Mouse (Mus musculus): Measurements from ENCODE around the gene Gatad2b.

Gene Gatad2b

DNA sequence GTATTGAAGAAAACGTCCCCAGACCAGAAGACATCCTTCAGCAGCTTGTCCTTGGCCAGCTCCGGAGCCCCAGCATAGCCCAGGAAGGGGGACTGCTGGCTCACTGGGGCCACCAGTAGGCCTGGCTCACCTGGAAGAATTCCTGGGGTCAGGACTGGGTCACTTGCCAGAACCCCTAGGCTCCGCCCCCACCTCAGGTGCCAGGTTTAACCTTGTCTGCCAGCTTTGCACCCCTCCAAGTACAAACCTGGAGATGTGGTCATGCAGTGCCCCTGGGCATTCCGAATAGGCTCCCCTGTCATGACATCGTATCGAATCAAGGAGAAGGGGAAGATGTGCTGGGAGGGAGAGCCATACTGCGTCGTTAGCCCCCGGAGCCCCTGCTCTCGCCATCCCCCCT is 93.8 kb downstream of the Gatad2b start:
- DNase-seq, result no peak

DNA sequence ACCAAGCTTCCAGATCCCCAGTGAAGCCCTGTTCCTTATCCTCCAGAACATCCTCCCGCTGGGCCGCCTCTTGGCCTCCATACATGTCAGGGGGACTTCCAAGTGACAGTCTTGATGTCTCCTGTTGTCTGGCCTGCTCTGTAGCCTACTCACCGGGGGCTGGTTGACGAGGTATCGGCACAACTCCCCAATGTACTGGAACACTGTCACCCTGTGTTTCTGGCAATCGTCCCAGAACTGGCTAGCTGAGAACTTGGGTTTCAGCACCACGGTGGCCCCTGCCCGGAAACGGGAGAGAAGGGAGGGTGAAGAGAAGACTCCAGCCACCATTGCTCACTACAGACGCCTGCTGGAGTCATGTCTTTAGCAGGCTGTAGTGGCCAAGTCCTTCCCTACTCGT is 94.5 kb downstream of the Gatad2b start:
- DNase-seq, result no peak

DNA sequence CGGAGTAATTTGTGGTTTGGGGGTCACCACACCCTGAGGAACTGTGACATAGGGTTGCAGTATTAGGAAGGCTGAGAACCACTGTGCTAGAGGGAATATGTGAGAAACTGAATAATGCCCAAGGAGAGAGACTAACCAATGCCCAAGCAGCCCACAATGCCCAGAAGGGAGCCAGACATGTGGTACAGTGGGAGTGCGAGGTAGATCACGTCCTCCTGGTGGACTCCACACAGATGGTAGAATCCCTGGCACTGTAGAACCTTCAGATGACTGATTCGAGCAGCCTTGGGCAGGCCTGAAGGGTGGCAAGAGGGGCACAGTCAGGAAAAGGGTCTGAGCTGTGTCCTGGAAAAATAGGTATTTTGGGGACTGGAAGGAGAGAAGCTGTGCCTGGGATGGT is 95.2 kb downstream of the Gatad2b start:
- no peak for DNase-seq

DNA sequence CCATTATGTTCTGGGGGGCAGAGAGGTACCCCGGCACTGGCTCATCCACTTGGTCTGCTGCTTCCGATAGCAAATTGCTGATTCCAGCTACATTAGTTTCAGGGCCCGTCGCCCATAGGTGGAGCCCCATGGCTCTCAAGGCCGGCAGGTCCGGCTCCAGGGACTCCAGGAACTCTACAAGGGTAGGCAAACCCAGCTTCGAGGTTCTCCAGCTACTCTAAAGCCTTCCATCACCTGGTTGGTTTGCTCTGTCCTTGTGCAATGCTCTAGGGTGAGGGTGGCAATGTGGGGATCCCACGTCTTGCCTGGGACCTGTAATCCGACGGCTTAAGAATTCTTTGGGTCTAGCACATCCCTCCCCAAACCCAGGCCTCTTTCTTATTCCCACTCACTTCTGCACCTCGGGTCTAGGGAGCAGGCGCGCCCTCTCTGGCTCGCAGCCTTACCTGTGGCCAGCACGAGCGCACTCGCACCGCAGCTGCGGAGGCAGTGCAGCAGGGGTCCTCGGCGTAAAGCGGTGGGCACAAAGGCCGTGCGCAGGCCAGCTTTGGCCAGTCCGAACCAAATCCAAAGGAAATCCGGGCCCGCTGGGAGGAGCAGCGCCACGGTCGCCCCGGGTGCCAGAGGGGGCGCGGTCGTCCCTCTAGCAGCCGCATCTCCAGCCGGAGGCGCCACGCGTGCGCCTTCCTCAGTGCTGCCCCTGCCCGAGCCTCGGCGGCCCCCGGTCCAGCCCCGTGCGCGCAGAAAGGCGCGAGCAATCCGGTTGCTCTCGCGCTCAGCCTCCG is 95.9 kb downstream of the Gatad2b start:
- DNase-seq, result peak; percentile 23

DNA sequence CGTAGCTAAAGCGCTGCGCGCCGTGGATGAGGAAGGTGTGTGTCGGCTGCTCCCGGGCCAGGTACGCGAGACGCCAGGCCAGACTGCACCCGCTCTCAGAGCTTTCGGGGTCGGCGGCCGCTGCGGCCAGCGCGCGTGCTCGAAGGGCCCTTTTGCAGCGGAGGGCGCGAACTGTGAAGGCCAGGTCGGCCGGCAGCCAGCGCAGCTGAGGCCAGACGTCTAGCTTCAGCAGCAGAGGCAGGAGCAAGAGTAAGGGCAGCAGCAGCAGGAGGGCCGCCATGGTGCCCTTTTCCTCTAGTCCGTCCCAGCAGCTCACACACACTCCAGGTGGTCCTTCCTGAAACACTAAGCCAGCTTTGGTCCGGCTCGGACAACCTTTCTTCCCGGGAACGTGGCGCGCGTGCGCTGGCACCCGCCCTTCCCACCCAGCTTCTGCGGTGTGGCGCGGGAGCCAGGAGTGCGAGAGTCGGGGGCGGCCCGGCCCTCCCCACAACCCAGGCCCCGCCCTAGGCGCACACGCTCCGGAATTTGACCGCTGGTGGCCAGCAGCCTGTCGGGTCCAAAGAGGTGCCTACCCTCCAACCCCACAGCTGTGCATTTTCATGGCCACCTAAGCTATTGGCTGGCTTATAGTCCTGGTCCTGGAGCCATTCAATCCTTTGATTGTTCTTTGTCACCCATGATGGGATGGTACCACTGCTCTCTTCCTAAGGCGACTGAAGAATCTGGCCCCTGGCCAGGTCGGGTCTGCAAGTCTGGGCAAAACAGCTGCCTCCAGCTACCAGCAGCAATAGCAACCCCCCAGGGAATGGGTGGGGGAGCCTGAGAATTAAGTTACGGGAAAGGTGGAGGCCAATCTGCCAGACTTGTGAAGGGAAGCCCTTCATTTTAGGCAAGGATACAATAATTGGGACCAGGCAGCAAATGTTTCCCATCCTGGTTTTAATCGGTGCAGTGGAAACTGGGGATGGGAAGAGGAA is 96.8 kb downstream of the Gatad2b start, which contains the start of gene Slc27a3:
Slc27a3 (minus strand) TSS at position 428 of the 980 bp plus-strand sequence.
- DNase-seq, result peak; percentile 30

DNA sequence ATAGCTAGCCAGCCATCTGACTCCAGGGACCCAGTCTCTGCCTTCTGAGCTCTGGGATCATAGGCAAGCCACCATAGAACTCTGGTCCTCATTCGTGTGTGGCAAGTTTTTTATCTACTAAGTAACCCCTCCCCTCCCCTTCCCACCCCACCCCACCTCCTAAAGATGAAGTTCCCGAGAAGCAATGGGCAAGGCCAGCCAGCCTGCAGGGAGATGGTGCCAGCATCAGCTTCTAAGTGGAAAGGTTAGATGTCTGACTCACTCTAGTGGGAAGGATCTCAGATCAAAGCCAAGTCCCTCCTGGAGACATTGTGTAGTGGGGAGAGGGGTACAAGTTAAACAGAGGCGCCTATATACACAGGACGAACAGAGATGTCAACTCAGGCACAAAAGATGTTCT is 98.0 kb downstream of the Gatad2b start:
- no peak for DNase-seq

DNA sequence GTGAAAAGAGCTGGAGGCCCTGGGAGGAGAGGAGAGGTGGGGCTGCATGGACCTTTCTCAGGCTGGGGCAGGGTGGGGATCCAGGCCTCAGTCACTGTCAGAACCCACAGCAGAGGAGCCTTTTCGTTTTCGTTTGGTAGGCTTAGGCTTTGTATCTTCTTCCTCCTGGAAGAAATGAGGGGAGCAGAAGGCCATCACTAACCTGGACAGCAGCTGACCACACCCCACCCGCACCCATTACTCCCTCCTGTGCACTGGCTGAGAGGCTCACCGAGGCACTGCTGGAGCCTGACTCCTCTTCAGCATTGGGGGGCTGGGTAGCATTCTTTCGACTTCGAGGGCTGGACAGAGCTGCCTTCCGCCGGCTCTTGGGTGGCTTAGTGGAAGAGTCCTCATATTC is 99.0 kb downstream of the Gatad2b start:
- no peak for DNase-seq

DNA sequence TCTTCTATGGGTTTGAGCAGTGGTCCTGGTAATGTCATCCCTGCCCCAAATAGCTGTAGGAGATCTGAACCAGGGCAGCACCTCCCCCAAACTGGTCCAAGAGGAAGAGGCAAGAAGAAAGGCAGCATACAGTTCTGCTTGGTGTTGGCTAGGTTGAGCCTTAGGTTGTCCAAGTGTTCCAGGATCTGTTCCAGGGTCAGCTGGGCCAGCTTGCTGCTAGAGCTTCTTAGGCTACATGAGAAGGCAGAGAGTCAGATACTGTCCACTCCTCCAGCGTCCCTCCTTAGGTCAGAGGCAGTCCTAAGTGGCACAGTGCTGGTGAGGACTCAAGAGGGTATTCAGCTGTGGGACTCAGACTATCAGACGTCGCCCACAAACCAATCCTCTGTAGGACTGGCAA is 99.7 kb downstream of the Gatad2b start:
- no peak for DNase-seq

DNA sequence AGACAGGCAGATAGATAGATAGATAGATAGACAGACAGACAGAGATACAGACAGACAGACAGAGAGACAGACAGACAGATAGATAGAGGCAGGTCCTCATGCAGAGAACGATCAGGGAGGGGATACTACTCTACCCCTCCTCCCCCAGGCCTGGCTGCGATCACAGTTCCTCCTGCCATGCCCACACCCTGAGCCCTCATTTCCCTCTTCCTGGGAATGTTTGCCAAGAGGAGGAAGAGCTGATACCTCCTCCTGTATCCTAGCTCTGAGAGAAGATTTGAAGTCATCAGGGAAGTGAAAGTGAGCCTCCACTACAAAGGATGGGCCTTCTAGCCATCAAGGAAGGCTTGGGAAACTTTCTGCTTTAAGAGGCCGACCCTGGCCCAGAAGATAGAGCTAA is 102.7 kb downstream of the Gatad2b start:
- no peak for DNase-seq

DNA sequence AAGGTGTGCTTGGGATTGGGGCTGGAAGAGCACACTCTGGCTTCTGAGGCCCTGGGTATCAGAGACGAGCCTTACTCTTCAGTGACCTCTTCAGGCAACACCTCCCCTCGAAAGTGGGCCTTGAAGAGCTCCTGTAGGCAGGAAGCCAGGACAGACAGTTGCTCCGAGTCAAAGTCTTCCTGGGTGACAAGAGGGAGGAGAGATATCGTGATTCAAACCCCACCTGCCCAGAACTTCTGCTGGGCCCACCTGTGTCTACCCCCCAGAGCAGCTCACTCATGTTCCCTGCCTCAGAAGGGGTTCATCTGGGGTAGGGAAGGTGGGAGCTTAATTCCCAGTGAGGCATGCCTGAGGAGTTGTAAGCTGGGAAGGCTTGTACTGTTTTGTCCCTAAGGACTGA is 108.0 kb downstream of the Gatad2b start:
- no peak for DNase-seq

DNA sequence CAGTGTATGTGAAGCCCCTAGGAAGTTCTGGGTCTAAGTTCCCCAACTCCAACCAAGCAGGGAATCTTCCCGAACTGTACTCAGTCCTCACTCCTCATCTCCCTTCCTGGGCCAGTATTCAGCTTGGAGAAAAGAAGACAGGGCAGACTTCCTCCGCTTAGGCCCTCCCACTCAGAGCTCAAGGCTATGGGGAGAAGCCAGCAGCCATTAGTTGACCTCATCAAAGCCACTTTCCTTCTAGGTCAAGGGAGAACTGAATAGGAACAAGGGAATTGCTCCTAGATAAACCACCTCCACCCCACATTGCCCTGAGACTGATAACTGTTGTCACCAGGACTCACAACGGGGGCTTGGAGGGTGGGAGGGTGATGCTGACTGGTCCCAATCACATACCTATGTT is 111.1 kb downstream of the Gatad2b start:
- DNase-seq, result no peak

DNA sequence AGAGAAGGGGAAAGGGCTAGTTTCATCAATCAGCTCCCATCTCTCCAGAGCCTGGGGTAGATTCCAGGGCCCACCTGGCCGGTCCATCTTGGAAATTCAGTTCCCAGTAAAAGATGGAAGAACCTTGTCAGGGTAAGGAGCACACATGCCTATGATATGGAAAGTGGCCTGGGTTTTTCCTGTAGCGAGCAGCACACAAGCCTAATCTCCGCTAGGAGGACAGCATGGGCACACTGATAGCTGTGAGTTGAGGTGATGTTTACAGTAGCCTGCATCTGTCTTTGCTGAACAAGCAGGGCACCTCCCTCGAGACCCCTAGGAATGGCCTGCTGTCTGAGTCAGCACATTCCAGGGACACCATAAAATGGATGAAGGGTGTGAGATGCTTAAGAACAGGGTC is 111.6 kb downstream of the Gatad2b start:
- no peak for DNase-seq

DNA sequence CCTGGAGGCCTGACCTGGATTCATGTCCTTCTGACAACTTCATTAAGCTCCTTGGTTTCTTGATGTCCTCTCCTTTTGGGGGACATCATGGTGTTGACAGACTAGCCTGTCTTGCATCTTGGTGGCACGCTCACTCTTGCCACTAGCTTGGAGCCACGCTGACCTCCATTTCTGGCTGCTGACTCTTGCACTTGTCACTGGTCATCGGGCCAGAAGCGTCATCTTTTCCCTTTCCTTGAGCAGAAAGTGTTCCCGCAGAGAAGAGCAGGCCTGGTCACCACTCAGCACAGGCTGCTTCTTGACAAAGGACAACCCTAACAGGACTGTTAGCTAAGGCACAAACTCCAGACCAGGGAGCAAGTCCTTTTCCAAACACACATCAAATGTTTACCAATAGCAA is 113.4 kb downstream of the Gatad2b start:
- DNase-seq, result no peak

DNA sequence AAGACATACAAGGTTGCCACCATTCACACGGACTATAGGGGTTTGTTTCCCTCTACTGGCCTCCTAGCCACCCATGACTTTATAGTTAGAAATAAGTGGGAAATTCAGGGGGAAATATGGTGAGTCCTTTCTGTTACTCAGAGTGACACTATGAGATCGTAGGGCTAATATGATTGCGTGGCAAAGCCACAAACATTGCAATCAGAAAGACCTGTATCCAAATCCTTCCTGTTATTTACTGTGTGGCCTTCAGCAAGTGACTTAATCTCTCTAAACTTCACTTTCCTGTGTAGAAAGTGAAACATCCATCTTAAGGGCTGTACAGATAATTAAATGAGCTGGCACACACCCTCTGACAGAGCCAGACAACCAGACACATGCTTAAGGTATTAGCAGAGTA is 115.7 kb downstream of the Gatad2b start:
- DNase-seq, result no peak

DNA sequence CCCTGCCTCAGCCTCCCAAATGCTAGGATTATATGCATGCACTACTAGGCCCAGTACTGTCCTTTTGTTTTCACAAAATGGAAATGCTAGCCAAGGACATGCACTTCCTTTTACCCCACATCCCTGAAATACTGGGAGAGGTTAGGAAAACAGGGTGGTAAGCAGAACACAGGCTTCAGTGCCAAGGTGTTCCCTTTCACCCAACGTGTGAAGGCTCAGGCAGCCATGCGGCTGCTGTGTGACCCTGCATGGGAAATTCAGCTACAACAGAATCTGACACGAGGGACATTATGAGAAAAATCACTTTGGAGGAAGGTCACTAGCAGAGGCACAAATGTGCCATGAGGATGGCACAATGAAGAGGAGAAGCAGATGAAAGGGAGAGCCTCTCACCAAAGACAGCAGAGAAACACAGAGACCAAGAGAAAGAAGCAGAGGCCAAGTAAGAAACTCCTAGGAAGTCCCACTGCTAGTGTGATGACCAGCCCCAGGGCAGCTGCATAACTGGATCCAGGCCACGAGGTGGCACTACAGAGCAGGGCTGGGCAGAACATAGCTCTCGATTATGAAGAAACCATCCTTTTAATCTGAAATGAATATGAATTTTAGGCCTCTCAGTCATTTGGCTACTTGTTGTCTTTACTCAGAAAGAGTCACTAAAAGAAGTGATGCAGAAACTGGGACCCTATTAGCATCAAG is 119.5 kb downstream of the Gatad2b start:
- DNase-seq, result peak; percentile 65

DNA sequence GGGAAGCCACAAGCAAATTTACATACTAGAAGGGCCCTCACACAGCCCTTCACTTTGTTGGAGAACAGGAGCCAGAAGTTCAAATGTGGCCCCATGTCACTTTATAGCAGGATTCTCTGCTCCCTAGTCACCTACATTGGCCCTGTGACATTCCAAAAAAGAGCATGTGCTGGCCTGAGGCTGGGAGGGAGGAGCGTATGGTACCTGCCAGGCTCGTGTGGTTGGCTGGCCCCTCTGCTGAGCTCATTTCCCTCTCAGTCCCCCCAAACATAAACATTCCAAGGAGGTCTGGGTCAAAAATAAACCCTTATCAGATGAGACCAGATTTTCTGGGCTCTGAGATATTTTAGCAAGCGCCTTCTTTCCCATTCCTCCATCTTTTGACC is 120.0 kb downstream of the Gatad2b start:
- no peak for DNase-seq

Data from cerebellum, adult 8-10 months (tissue).